Mouse (Mus musculus) testis, postnatal 14 days (tissue): Measurements from ENCODE around the gene Fhl3.

Source experiments
- DNase-seq: peaks from one replicate; pipeline ENCODE4 v3.0.0; 2021; ENCODE audit warnings: low spot score

Fhl3 gene

GRCm38 (mm10) chr4:124700248-124700971 lies at the start of gene Fhl3:
Fhl3 (plus strand) TSS chr4:124700701.
- DNase-seq: peak; percentile 82

GRCm38 (mm10) chr4:124652886-124653285 lies 47.6 kb upstream of the Fhl3 start:
- no peak for DNase-seq

- DNase-seq: no peak
Observed at GRCm38 (mm10) chr4:124656518-124656853, 44.0 kb upstream of the Fhl3 start, which contains the start of gene Pou3f1. Pou3f1 (plus strand) TSS chr4:124656807.

GRCm38 (mm10) chr4:124656854-124657650 lies 43.4 kb upstream of the Fhl3 start:
- peak; percentile 84 for DNase-seq

GRCm38 (mm10) chr4:124657781-124658180 lies 42.7 kb upstream of the Fhl3 start:
- DNase-seq: peak; percentile 21

- peak; percentile 27 for DNase-seq
Observed at GRCm38 (mm10) chr4:124658412-124658851, 42.1 kb upstream of the Fhl3 start.

- DNase-seq: peak; percentile 26
Observed at GRCm38 (mm10) chr4:124659251-124660217, 41.0 kb upstream of the Fhl3 start.

- DNase-seq: no peak
Observed at GRCm38 (mm10) chr4:124660603-124661002, 39.9 kb upstream of the Fhl3 start.

- no peak for DNase-seq
Observed at GRCm38 (mm10) chr4:124663034-124663433, 37.5 kb upstream of the Fhl3 start.

GRCm38 (mm10) chr4:124664185-124664584 lies 36.3 kb upstream of the Fhl3 start:
- no peak for DNase-seq

GRCm38 (mm10) chr4:124664604-124665003 lies 35.9 kb upstream of the Fhl3 start:
- no peak for DNase-seq

- no peak for DNase-seq
Observed at GRCm38 (mm10) chr4:124667476-124668033, 32.9 kb upstream of the Fhl3 start.

- DNase-seq: no peak
Observed at GRCm38 (mm10) chr4:124668078-124668477, 32.4 kb upstream of the Fhl3 start.

- DNase-seq: no peak
Observed at GRCm38 (mm10) chr4:124670232-124670631, 30.3 kb upstream of the Fhl3 start.

GRCm38 (mm10) chr4:124671583-124671982 lies 28.9 kb upstream of the Fhl3 start:
- no peak for DNase-seq

- DNase-seq: peak; percentile 21
Observed at GRCm38 (mm10) chr4:124672347-124673320, 27.9 kb upstream of the Fhl3 start.

- DNase-seq: no peak
Observed at GRCm38 (mm10) chr4:124674334-124675032, 26.0 kb upstream of the Fhl3 start.

GRCm38 (mm10) chr4:124675037-124675436 lies 25.5 kb upstream of the Fhl3 start:
- DNase-seq: no peak

- no peak for DNase-seq
Observed at GRCm38 (mm10) chr4:124675958-124676357, 24.5 kb upstream of the Fhl3 start.

GRCm38 (mm10) chr4:124682270-124682669 lies 18.2 kb upstream of the Fhl3 start:
- DNase-seq: no peak
